Mouse (Mus musculus) ES-Bruce4 (cell line): ENCODE data around the gene Aff4. TPM values are rescaled to one million over a fixed set of nuclear protein-coding genes. Genes with fewer than 3 reads are reported as not detected.
"Not testable (repeated sequence)": the region's sequence is repeated elsewhere in the genome, so short reads cannot be mapped to it uniquely, and the experiment has no call there.

Experiments
- H3K27ac ChIP-seq: 2 replicates; pipeline ENCODE4 v1.5.1; 2012; ENCODE audit warnings: low read length, inconsistent platforms; ENCODE audit not compliant: insufficient read depth
- H3K27me3 ChIP-seq: 2 replicates; pipeline ENCODE4 v1.6.1; 2012; ENCODE audit warnings: mild to moderate bottlenecking, low read length, inconsistent platforms; ENCODE audit not compliant: control insufficient read depth, poor library complexity, insufficient read depth, severe bottlenecking
- H3K36me3 ChIP-seq: 2 replicates; pipeline ENCODE4 v1.6.1; 2012; ENCODE audit warnings: inconsistent platforms, mild to moderate bottlenecking, low read length, moderate library complexity; ENCODE audit not compliant: control insufficient read depth, poor library complexity, insufficient read depth, severe bottlenecking
- H3K4me1 ChIP-seq: one replicate; pipeline ENCODE4 v1.8.1; 2011; ENCODE audit warnings: low read length; ENCODE audit not compliant: control insufficient read depth, insufficient read depth
- H3K4me3 ChIP-seq: 2 replicates; pipeline ENCODE4 v1.5.1; 2011; ENCODE audit warnings: low read depth, mild to moderate bottlenecking, low read length
- H3K9ac ChIP-seq: 2 replicates; pipeline ENCODE4 v1.6.1; 2012; ENCODE audit warnings: low read depth, mild to moderate bottlenecking, inconsistent platforms; ENCODE audit not compliant: poor library complexity, severe bottlenecking
- H3K9me3 ChIP-seq: replicated peaks from 2 replicates; pipeline ENCODE4 v1.6.1; 2012; ENCODE audit warnings: mild to moderate bottlenecking, low read length, inconsistent platforms; ENCODE audit not compliant: control insufficient read depth, poor library complexity, insufficient read depth, severe bottlenecking
- CTCF ChIP-seq: IDR thresholded peaks from one replicate; pipeline ENCODE4 v1.8.1; 2011; ENCODE audit warnings: low read depth, low read length
- EP300 ChIP-seq: IDR thresholded peaks from 2 replicates; pipeline ENCODE4 v1.6.1; 2011; ENCODE audit warnings: low read depth, low read length; ENCODE audit not compliant: insufficient read depth
- POLR2A ChIP-seq: IDR thresholded peaks from one replicate; pipeline ENCODE4 v1.8.1; 2011; ENCODE audit warnings: low read length; ENCODE audit not compliant: insufficient read depth
- polyA plus RNA-seq: library from polyadenylated mRNA; stranded (reverse); fragments of >200 nt; gene quantifications from 2 replicates; pipeline ENCODE4 v1.2.4, GENCODE M21; 2011; ENCODE audit warnings: low read depth; ENCODE audit not compliant: missing spikeins, insufficient read depth, insufficient read length

Gene Aff4
- polyA plus RNA-seq, 1 experiment, result 314 TPM

GRCm38 (mm10) chr11:53332076-53332680 is 18.5 kb upstream of the Aff4 start:
- no peaks in the 10 kb centered on the region for H3K9me3 ChIP-seq
- H3K4me1 ChIP-seq, result peaks cover 6% of the 10 kb centered on the region
- no peaks in the 10 kb centered on the region for H3K27me3 ChIP-seq
- TF ChIP-seq CTCF, result no peak
- no peak for TF ChIP-seq EP300
- no peak for TF ChIP-seq POLR2A
- H3K9ac ChIP-seq, result no peak overlapping the region
- peaks cover 55% of the 10 kb centered on the region for H3K36me3 ChIP-seq
- H3K27ac ChIP-seq, result no peak overlapping the region
- no peak overlapping the region for H3K4me3 ChIP-seq

- TF ChIP-seq EP300 (0 out of 2 replicates have a peak, but pooled peaks have one; percentile 32), POLR2A (no peak)
- Histone ChIP-seq H3K27me3 (no peaks in the 10 kb centered on the region), H3K27ac (peak overlapping the region; percentile 63; the same call in 1 of the 2 replicates)
Observed at GRCm38 (mm10) chr11:53335505-53336181, 15.0 kb upstream of the Aff4 start.

GRCm38 (mm10) chr11:53336182-53336571 is 14.5 kb upstream of the Aff4 start:
- Histone ChIP-seq H3K27ac (0 out of 2 replicates have a peak overlapping the region, but pooled peaks have one; percentile 17), H3K9me3 (no peaks in the 10 kb centered on the region), H3K36me3 (peaks cover 24% of the 10 kb centered on the region), H3K4me1 (peaks cover 6% of the 10 kb centered on the region), H3K9ac (no peak overlapping the region), H3K4me3 (no peak overlapping the region), H3K27me3 (no peaks in the 10 kb centered on the region)
- TF ChIP-seq EP300, result no peak
- TF ChIP-seq POLR2A, result no peak
- TF ChIP-seq CTCF, result no peak

More at GRCm38 (mm10) chr11:53335505-53336181, 15.0 kb upstream of the Aff4 start:
- Histone ChIP-seq H3K9ac (no peak overlapping the region), H3K36me3 (peaks cover 28% of the 10 kb centered on the region), H3K4me1 (peaks cover 6% of the 10 kb centered on the region), H3K9me3 (no peaks in the 10 kb centered on the region), H3K4me3 (no peak overlapping the region)

- Histone ChIP-seq H3K27ac (no peak overlapping the region), H3K4me3 (no peak overlapping the region), H3K9ac (no peak overlapping the region), H3K36me3 (peaks cover 18% of the 10 kb centered on the region), H3K27me3 (no peaks in the 10 kb centered on the region), H3K4me1 (peaks cover 6% of the 10 kb centered on the region), H3K9me3 (no peaks in the 10 kb centered on the region)
- TF ChIP-seq POLR2A (no peak), EP300 (no peak), CTCF (no peak)
Observed at GRCm38 (mm10) chr11:53336924-53337323, 13.7 kb upstream of the Aff4 start.

GRCm38 (mm10) chr11:53337684-53338083 is 12.9 kb upstream of the Aff4 start:
- H3K9ac ChIP-seq, result no peak overlapping the region
- peaks cover 10% of the 10 kb centered on the region for H3K36me3 ChIP-seq
- no peak for TF ChIP-seq POLR2A
- TF ChIP-seq CTCF, result no peak
- TF ChIP-seq EP300, result no peak
- H3K9me3 ChIP-seq, result no peaks in the 10 kb centered on the region
- no peak overlapping the region for H3K4me3 ChIP-seq
- H3K27me3 ChIP-seq, result no peaks in the 10 kb centered on the region
- H3K4me1 ChIP-seq, result peaks cover 6% of the 10 kb centered on the region
- no peak overlapping the region for H3K27ac ChIP-seq

- not testable (repeated sequence) for H3K9ac ChIP-seq, H3K36me3 ChIP-seq, H3K27ac ChIP-seq, H3K4me3 ChIP-seq, H3K4me1 ChIP-seq, H3K9me3 ChIP-seq, H3K27me3 ChIP-seq
Observed at GRCm38 (mm10) chr11:53341019-53341418, 9.6 kb upstream of the Aff4 start.
